Mouse (Mus musculus) induced T-regulatory cell, adult 2 months (primary cell): Measurements from ENCODE around the gene Arhgap15.
A peak's percentile ranks its signal among the peaks of the same experiment; 100 is the strongest.

Experiments used
- DNase-seq: peaks from one replicate; pipeline ENCODE4 v3.0.0-alpha.2; 2012; ENCODE audit warnings: low read depth

Arhgap15 gene

DNA sequence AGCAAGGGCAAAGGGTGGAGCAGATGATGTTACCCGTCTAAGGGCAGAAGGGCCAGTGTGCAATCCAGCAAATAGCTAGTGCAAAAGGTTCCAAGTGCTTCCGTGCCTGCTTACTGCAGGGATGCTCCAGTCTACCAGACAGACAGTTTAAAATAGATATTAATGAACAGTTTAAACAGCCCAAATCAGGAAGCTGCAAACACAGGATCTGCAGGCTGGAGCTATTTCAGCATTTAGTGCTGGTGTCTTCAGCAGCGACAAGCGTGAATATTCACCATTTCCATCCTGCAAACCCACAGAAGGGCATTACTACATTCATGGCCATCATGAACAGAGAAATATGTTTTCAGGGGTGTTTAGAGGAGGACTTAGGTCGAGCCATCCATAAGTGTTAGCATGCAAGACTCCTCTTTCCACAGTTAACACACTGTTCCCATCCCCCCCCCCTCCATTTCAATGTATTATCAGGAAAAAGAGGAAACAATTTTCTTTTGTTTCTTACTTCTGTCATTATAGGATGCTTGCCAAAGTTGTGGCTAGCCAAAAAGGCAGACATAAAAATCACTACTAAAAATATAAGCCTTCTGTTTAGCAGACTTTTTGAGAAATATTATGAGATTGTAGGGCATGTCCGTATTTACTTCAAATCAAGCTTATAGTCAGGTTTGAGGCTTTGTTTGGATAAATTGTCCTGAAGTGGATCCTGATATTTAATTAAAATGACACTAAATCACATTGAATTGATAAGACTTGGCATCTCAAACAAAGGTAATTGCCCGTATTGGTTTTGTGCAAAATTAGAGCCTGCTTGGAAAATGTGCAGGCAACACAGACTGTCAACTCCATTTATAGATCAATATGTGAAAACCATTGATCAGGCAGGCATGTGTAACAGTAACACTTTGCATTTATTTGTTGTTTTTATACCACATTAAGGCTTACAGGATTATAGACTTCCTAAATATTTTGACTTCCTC is 35.4 kb downstream of the Arhgap15 start:
- no peak for DNase-seq

DNA sequence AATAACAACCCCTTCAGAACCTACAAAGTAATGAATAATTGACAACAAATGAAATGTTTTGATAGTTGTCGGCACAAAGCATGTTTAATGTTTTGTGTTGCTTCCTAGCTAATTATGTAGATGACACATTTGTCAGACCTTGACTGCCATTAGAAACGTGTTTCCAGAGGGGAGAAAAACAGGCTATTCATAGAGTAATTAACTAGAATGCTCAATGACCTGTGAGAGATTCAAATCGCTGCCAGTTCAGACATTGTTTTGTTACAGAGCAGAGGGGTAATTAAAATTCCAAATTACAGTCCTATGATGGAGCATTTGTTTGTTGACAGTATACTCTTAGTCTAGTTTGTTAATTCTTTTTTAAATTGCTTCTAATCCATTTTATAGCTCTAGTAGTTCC is 37.5 kb downstream of the Arhgap15 start:
- DNase-seq = no peak

DNA sequence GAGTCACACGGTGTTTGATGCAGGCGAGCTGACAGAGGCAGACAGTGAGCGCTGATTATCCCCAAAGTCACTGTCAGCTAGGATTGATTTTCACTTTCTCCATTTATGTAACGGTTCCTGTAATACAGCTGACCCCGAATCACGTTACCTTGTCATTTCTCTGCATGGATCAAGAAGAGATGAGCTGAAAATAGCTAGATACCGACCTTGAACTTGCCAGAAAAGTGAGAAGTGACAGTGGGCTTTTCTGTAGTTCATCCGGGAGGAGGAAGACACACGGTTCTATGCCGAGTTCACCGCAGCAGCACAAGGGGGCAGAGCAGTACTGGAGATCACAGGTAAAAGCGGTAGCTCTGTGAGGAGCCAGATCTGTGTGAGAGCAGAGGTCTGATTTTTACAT is 38.5 kb downstream of the Arhgap15 start:
- DNase-seq = no peak

DNA sequence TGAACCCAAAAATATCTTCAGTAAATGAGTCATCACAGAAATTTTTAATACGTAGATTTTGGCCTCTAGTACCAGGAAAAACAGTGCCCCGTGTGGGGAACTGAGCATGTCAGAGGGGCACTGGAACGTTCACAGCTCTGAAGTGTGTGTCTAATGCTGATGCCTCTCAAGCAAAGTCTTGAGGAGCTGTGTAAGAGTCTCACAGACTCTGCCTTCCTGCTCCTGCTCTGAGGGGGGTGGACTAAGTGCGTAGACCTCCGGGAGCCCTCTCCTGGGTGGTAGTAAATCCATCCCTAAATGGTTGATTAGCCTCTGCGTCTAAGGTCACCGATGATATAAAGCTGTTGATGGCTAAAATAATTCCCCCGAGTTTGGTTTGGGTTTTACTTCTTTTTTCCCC is 39.9 kb downstream of the Arhgap15 start:
- DNase-seq = no peak

- DNase-seq = no peak
Observed at GRCm38 (mm10) chr2:43790049-43790693, 41.5 kb downstream of the Arhgap15 start.

DNA sequence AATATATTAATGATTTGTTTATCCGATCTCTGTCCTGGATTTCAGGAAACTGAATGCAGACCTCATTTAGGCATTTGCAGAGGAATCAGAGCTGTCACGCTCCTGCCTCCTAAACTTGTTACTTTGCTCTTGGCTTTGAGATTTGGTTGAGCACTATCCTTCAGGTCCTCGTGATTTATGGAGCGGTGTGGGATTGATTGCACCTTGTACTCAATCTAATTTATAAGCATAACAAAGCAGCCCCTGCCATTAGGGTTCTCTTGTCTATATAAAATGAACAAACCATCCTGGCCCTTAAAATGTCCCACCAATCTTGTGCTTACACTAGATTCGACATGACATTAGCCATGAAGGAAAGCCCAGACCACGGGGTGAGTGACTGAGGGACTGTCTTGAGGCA is 43.0 kb downstream of the Arhgap15 start:
- no peak for DNase-seq

- DNase-seq = no peak
Observed at GRCm38 (mm10) chr2:43793105-43793504, 44.5 kb downstream of the Arhgap15 start.

GRCm38 (mm10) chr2:43794700-43795099 is 46.1 kb downstream of the Arhgap15 start:
- DNase-seq = peak; percentile 44

GRCm38 (mm10) chr2:43796448-43796847 is 47.8 kb downstream of the Arhgap15 start:
- DNase-seq = no peak

- DNase-seq = no peak
Observed at GRCm38 (mm10) chr2:43805960-43806744, 57.5 kb downstream of the Arhgap15 start.

DNA sequence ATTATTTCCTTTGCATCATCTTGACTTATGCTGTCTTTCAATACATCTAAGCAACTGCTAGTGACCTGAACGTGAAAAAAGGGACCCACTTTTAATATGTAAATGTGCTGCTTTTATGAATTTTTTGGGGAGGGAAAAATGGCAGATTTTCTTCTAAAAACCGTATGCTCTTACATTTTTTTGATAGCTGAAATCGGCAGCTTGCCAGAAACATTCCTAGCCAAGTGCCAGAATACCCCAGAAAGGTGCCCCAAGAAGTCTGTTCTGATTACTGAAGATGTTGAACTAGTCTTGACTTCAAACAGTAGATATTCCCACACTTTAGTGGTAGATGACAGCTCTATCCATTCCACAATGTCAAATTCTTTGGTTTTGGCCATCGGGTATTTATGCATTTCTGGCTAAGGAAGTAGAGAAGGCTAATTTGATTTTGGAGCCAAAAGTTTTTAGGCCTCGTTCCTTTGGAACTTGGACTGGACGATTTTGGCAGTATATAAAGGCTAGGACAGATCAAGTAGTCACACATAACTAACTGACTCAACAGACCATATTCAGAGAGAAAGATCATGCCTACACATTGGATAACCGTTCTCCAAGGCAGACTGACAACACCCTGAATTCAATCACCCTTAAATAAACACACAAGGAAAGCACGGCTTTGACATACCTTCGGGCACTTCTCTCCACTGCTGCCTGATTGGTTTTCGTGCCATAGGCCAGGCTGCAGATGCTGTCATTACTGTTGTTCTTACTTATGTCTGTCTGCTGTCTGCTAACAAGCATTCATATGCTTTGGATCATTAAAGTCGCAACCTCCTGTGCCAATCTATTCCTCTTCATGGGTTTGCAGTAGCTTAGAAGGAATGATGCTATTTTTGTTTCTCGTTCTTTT is 67.5 kb downstream of the Arhgap15 start:
- no peak for DNase-seq

- no peak for DNase-seq
Observed at GRCm38 (mm10) chr2:43816788-43817581, 68.4 kb downstream of the Arhgap15 start.

DNA sequence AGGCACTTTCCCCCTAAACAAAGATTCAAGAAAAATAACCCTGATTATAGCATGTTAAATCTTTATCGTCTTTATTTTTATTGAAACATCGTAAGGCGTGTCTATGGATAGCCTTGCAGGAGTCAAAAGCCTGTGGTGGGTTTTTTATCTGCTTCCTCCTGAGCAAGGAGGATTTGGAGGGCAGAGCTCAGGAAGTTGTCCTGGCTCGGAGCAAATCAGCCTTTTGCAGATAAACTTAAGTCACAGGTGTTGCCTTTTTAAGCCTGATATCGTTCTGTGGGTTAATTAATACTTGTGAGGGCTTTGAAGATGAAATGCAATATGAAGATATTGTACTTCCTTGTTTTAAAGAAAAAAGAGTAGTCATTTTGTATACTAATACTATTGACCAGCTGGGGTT is 87.3 kb downstream of the Arhgap15 start:
- DNase-seq = no peak

- no peak for DNase-seq
Observed at GRCm38 (mm10) chr2:43841644-43842043, 93.0 kb downstream of the Arhgap15 start.

GRCm38 (mm10) chr2:43851195-43851594 is 102.6 kb downstream of the Arhgap15 start:
- DNase-seq = peak; percentile 56

DNA sequence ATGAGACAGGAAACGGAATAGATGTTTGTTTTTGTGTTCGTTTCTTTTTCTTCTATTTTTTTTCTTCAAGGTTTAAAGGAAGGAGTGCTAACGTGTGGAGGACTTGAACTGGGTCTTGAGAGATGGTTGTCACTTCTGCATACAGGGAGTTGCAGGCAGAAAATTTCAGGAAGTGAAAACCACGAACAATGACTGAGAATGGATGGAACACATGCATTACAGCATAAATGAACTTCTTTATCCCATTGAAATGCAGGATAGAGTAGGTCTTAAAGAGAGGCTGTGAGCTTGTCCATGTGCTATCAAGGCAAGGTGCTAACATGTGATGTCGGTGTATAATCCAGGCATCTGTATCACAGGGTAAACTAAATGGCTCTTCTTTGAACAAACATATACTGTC is 114.1 kb downstream of the Arhgap15 start:
- no peak for DNase-seq

DNA sequence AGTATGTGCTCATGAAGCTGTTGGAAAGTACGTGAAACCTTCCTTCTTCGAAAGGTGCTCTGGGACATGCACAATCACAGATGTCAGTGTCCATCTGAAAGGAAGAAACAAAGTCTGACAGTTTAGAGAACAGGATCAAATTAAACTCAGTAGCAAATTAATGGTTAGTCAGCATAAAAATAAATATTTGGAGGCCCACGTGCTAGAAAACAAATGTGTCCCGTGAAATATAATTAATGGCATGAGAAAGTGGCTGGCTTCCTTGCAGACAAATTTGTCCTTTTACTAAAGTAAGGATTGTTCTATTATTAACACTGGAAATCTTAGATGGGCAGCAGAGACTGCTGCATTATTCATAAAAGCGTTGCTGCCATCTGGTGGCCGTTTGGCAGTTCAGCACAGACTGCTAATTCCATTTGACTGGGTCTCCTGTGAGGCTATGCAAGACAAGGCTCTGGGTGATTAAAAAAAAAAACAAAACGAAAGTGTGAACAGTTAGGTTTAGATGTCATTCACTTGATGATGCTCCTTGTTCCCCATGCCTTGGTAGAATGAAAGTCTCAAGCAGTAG is 153.9 kb downstream of the Arhgap15 start:
- peak; percentile 83 for DNase-seq

- DNase-seq = no peak
Observed at GRCm38 (mm10) chr2:43907496-43907895, 158.9 kb downstream of the Arhgap15 start.

- DNase-seq = no peak
Observed at GRCm38 (mm10) chr2:43914104-43914503, 165.5 kb downstream of the Arhgap15 start.

DNA sequence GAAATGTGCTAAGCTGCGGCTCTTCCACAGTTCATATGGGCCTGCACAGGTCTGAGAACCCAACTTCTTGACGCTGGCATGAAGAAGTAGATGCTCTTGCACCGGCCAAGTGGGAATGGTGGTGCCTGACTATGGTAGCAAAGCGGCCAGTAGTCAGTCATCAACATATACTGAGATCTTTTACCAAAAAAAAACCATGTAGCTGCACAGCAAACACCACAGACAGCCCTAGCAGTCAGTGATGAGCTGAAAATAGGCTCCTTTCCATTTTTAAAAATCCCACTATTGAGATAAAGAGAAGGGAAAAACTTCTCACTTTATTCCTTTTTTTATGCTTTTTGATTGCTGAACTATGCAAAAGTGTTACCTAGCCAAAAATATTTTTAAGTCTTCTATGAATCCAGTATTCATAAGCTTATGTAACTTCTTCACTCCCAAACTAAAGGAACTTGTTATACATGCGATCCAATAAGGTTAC is 175.3 kb downstream of the Arhgap15 start:
- no peak for DNase-seq
